Mouse (Mus musculus) cerebellum, adult 11-12 months (tissue): ENCODE measurements around the gene Hist1h1c.
"Not testable (repeated sequence)": the region's sequence is repeated elsewhere in the genome, so short reads cannot be mapped to it uniquely, and the experiment has no call there.

Experiments used
- DNase-seq: peaks from one replicate; pipeline ENCODE4 v3.0.0; 2022

The Hist1h1c gene

GRCm38 (mm10) chr13:23738677-23739068 is at the start of gene Hist1h1c:
Gene Hist1h1c (plus strand): TSS chr13:23738808.
- peak; percentile 85 for DNase-seq

GRCm38 (mm10) chr13:23688956-23689355 is 49.7 kb upstream of the Hist1h1c start:
- DNase-seq: no peak

GRCm38 (mm10) chr13:23689459-23689858 is 49.1 kb upstream of the Hist1h1c start:
- no peak for DNase-seq

GRCm38 (mm10) chr13:23693856-23694440 is 44.7 kb upstream of the Hist1h1c start:
- DNase-seq: no peak

- DNase-seq: no peak
Observed at GRCm38 (mm10) chr13:23694956-23695355, 43.7 kb upstream of the Hist1h1c start.

GRCm38 (mm10) chr13:23695514-23695913 is 43.1 kb upstream of the Hist1h1c start, which contains the start of gene Hist1h1t:
Gene Hist1h1t (plus strand): TSS chr13:23695814.
- no peak for DNase-seq

GRCm38 (mm10) chr13:23696061-23696474 is 42.5 kb upstream of the Hist1h1c start:
- DNase-seq: no peak

- no peak for DNase-seq
Observed at GRCm38 (mm10) chr13:23697491-23698299, 40.9 kb upstream of the Hist1h1c start.

- DNase-seq: peak; percentile 98
Observed at GRCm38 (mm10) chr13:23698300-23698693, 40.3 kb upstream of the Hist1h1c start, which contains the start of gene Hist1h4c. Gene Hist1h4c (minus strand): TSS chr13:23698454.

GRCm38 (mm10) chr13:23698996-23699395 is 39.6 kb upstream of the Hist1h1c start:
- no peak for DNase-seq

- DNase-seq: no peak
Observed at GRCm38 (mm10) chr13:23699767-23700166, 38.8 kb upstream of the Hist1h1c start.

- DNase-seq: peak; percentile 55
Observed at GRCm38 (mm10) chr13:23700786-23701520, 37.7 kb upstream of the Hist1h1c start.

GRCm38 (mm10) chr13:23702220-23702619 is 36.4 kb upstream of the Hist1h1c start:
- no peak for DNase-seq

- DNase-seq: not testable (repeated sequence)
Observed at GRCm38 (mm10) chr13:23702801-23703200, 35.8 kb upstream of the Hist1h1c start.

- DNase-seq: no peak
Observed at GRCm38 (mm10) chr13:23705751-23706356, 32.8 kb upstream of the Hist1h1c start.

GRCm38 (mm10) chr13:23706771-23707170 is 31.8 kb upstream of the Hist1h1c start:
- DNase-seq: no peak

GRCm38 (mm10) chr13:23708041-23708440 is 30.6 kb upstream of the Hist1h1c start:
- DNase-seq: no peak

GRCm38 (mm10) chr13:23708654-23709053 is 30.0 kb upstream of the Hist1h1c start:
- no peak for DNase-seq

- DNase-seq: no peak
Observed at GRCm38 (mm10) chr13:23709714-23710373, 28.8 kb upstream of the Hist1h1c start.

- DNase-seq: no peak
Observed at GRCm38 (mm10) chr13:23710374-23711089, 28.1 kb upstream of the Hist1h1c start, which contains the start of gene Hfe. Gene Hfe (minus strand): TSS chr13:23710854.

GRCm38 (mm10) chr13:23716261-23717042 is 22.2 kb upstream of the Hist1h1c start:
- no peak for DNase-seq
